Mouse (Mus musculus) lung, embryonic 14.5 days (tissue): Measurements from ENCODE around the gene Gng12. TPM values are rescaled to one million over a fixed set of nuclear protein-coding genes. Genes with fewer than 3 reads are reported as not detected.

Experiments used
- ATAC-seq: fragments of 200-750 bp; cut with Nextera tagmentation; 2 replicates; pipeline ENCODE4 v1.8.0; 2017; ENCODE audit warnings: mild to moderate bottlenecking, moderate TSS enrichment, moderate library complexity; ENCODE audit not compliant: insufficient read depth
- DNase-seq: peaks from one replicate; pipeline ENCODE4 v3.0.0-alpha.2; 2015
- H3K27ac ChIP-seq: fragments of 300-500 bp; sonication (generic); 2 replicates; pipeline ENCODE4 v1.5.1; 2014; ENCODE audit warnings: low read depth, mild to moderate bottlenecking, moderate library complexity
- H3K27me3 ChIP-seq: fragments of 300-500 bp; sonication (generic); 2 replicates; pipeline ENCODE4 v1.6.1; 2014; ENCODE audit warnings: low read length, control low read depth; ENCODE audit not compliant: insufficient read depth
- H3K36me3 ChIP-seq: fragments of 300-500 bp; sonication (generic); 2 replicates; pipeline ENCODE4 v1.6.1; 2014; ENCODE audit warnings: control low read depth; ENCODE audit not compliant: insufficient read depth
- H3K4me1 ChIP-seq: fragments of 300-500 bp; sonication (generic); 2 replicates; pipeline ENCODE4 v1.6.1; 2014; ENCODE audit warnings: antibody characterized with exemption, control low read depth; ENCODE audit not compliant: insufficient read depth
- H3K4me2 ChIP-seq: fragments of 300-500 bp; sonication (generic); 2 replicates; pipeline ENCODE4 v1.6.1; 2014; ENCODE audit warnings: mild to moderate bottlenecking
- H3K4me3 ChIP-seq: fragments of 300-500 bp; sonication (generic); 2 replicates; pipeline ENCODE4 v1.5.1; 2014; ENCODE audit warnings: low read depth, low read length
- H3K9ac ChIP-seq: fragments of 300-500 bp; sonication (generic); 2 replicates; pipeline ENCODE4 v1.6.1; 2014
- H3K9me3 ChIP-seq: fragments of 300-500 bp; sonication (generic); 2 replicates; pipeline ENCODE4 v1.6.1; 2016; ENCODE audit warnings: low read depth, low read length, control low read depth
- CTCF ChIP-seq: IDR thresholded peaks from 2 replicates; pipeline ENCODE4 v1.5.1; 2016; ENCODE audit warnings: antibody characterized with exemption, low read depth
- WGBS: fragments of 180-500 bp; shearing (Covaris S2); extraction: QIAGEN DNeasy Blood & Tissue Kit; methylation state at CpG from one replicate; pipeline ENCODE4 v1.1.7; 2014; 5-methylcytosine and 5-hydroxymethylcytosine counted together
- polyA plus RNA-seq: library from polyadenylated mRNA; unstranded; fragments of >200 nt; fragmentation: Nextera tagmentation; extraction: Ambion mirVana; gene quantifications from 2 replicates; pipeline ENCODE4 v1.2.1, GENCODE M21; 2014

Gene Gng12
- polyA plus RNA-seq, 1 experiment from 2014 or later = 119 TPM

DNA sequence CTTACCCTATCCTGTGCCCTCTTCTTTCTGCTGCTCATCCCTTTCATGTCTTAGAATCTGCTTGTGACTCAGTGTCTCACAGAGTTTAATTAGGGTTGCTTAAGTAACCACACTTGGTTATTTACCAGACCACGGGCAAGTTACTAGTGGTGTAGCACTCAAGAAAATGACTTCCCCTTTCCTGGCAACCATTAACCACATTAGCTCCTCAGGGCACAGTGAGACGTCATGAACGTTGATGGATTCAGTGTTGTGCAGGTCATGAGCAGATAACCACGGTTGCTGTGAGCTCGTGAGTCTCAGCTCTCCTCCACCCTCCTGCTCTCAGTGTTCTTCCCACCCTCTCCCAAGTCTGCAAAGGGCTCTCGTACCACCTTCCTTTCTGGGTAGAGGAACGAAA is 33.5 kb downstream of the Gng12 start:
- Histone ChIP-seq H3K4me3 (no peak overlapping the region), H3K9ac (no peak overlapping the region), H3K36me3 (no peaks in the 10 kb centered on the region), H3K27me3 (no peaks in the 10 kb centered on the region), H3K4me2 (no peak overlapping the region), H3K27ac (no peak overlapping the region), H3K9me3 (no peaks in the 10 kb centered on the region), H3K4me1 (no peaks in the 10 kb centered on the region)
- WGBS = 18% methylated on average over 7 of the region's 7 CpGs
- ATAC-seq (no peak), DNase-seq (no peak)
- TF ChIP-seq CTCF = no peak

- ATAC-seq = no peak
- no peaks in the 10 kb centered on the region for H3K4me1 ChIP-seq
- TF ChIP-seq CTCF = no peak
- H3K4me3 ChIP-seq = no peak overlapping the region
- H3K27ac ChIP-seq = no peak overlapping the region
- no peaks in the 10 kb centered on the region for H3K27me3 ChIP-seq
- no peak overlapping the region for H3K4me2 ChIP-seq
- DNase-seq = no peak
- H3K36me3 ChIP-seq = no peaks in the 10 kb centered on the region
- WGBS = 74% methylated on average over 4 of the region's 4 CpGs
- H3K9me3 ChIP-seq = no peaks in the 10 kb centered on the region
- H3K9ac ChIP-seq = no peak overlapping the region
Observed at GRCm38 (mm10) chr6:66932206-66932819, 36.1 kb downstream of the Gng12 start.

GRCm38 (mm10) chr6:66940656-66941235 is 44.5 kb downstream of the Gng12 start:
- H3K4me1 ChIP-seq = peaks cover 8% of the 10 kb centered on the region; the same call in 1 of the 2 replicates
- no peak for DNase-seq
- H3K9ac ChIP-seq = no peak overlapping the region
- no peaks in the 10 kb centered on the region for H3K9me3 ChIP-seq
- no peaks in the 10 kb centered on the region for H3K27me3 ChIP-seq
- TF ChIP-seq CTCF = no peak
- no peak overlapping the region for H3K27ac ChIP-seq
- no peak overlapping the region for H3K4me2 ChIP-seq
- H3K36me3 ChIP-seq = no peaks in the 10 kb centered on the region
- no peak overlapping the region for H3K4me3 ChIP-seq
- 56% methylated on average over 7 of the region's 7 CpGs for WGBS
- ATAC-seq = no peak

DNA sequence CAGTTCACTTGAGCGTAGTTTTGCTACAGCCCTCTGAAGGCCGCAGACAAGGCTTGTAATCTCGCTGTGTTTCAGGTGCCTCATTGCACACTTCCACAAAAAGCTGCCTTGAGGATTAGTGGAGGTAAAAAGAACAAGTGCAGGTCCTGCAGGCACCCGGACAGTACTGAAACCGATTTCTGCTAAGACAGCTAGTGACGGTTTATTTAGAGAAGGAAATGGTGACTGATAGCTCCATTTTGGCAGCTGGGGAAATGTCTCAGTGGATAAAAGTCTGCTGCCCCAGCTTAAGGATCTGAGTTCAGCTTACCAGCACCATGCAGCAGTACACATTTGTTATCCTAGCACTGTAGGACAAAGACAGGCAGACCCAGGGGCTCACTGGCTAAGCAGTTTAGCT is 45.6 kb downstream of the Gng12 start:
- WGBS = 51% methylated on average over 6 of the region's 6 CpGs
- DNase-seq (no peak), ATAC-seq (no peak)
- TF ChIP-seq CTCF = no peak
- no peaks in the 10 kb centered on the region for H3K27me3 ChIP-seq
- H3K27ac ChIP-seq = no peak overlapping the region
- no peak overlapping the region for H3K4me3 ChIP-seq
- peaks cover 8% of the 10 kb centered on the region; the same call in 1 of the 2 replicates for H3K4me1 ChIP-seq
- H3K4me2 ChIP-seq = no peak overlapping the region
- no peaks in the 10 kb centered on the region for H3K9me3 ChIP-seq
- no peak overlapping the region for H3K9ac ChIP-seq
- H3K36me3 ChIP-seq = no peaks in the 10 kb centered on the region

DNA sequence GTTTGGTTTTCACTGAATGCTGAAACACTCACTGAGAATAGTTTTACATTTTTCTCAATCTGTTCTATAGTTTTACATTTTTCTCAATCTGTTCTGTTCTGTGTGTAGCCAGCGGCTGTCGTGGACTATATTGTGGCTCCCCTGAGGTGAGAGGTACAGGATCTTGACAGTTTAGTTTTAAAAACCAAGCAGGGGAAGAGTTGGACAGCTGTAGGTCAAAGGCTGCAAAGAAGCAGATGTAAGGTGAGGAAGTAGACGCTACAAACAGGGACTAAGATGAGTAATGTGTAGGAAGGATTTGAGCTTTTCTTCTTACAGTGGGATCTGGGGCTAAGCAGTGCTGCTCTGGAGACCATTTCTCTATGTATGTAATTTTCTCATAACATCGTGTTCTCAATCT is 46.6 kb downstream of the Gng12 start:
- no peak for DNase-seq
- no peak overlapping the region for H3K4me2 ChIP-seq
- H3K27ac ChIP-seq = no peak overlapping the region
- no peaks in the 10 kb centered on the region for H3K9me3 ChIP-seq
- no peaks in the 10 kb centered on the region for H3K27me3 ChIP-seq
- no peak for TF ChIP-seq CTCF
- no peak overlapping the region for H3K4me3 ChIP-seq
- H3K4me1 ChIP-seq = peaks cover 8% of the 10 kb centered on the region; the same call in 1 of the 2 replicates
- ATAC-seq = peak; percentile 11; the same call in 1 of the 2 replicates
- H3K9ac ChIP-seq = no peak overlapping the region
- no peaks in the 10 kb centered on the region for H3K36me3 ChIP-seq
- 30% methylated on average over 4 of the region's 4 CpGs for WGBS

DNA sequence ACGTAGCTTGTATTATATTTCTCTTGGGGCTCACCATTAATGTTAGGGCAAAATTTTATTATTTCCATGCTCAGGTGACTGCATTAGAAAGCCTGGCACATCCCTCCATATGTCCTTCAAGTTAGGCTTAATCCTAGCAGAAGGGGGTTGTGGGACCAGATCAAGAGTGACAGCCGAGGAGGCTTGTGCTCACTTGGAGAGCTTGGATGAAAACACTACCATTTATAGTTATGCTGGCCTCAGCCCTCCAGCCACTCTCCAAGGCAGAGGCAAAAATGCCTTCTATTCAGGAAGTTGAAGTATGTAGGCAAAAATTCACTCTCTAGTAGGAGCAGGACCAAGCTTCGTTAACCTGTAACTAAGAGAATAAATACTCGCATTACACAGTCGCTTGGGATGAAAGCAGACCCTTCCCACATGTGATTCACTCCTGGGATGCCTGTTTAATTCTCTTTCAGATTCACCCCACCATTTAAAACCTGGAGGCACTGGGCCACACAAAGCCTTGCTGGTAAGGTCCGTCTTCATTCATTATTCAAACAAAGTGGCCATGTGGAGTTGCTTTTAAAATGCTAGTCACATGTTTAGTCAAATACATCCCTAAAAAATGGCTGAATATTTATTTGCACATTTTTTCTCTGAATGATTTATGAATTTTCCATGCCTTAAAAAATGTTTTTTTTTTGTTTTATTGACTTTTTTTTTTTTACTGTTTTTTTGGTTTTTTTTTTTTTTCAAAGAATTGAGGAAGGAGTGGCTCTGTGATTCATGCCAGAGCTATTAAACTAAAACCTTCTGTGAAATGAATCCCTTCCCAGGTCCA is 47.4 kb downstream of the Gng12 start:
- Histone ChIP-seq H3K4me2 (no peak overlapping the region), H3K4me3 (no peak overlapping the region), H3K4me1 (peaks cover 8% of the 10 kb centered on the region; the same call in 1 of the 2 replicates), H3K27me3 (no peaks in the 10 kb centered on the region), H3K27ac (peak overlapping the region; percentile 72; the same call in 1 of the 2 replicates), H3K9me3 (no peaks in the 10 kb centered on the region), H3K36me3 (no peaks in the 10 kb centered on the region), H3K9ac (no peak overlapping the region)
- no peak for TF ChIP-seq CTCF
- DNase-seq = peak; percentile 47
- ATAC-seq = peak; percentile 50; the same call in 1 of the 2 replicates
- 48% methylated on average over 6 of the region's 6 CpGs for WGBS
